Mouse (Mus musculus) heart, embryonic 16.5 days (tissue): ENCODE measurements at regions not wholly inside any gene's neighbourhood (a gene's known extent, or its start where the extent isn't known, plus 50 kb on each side); places are given as distances from the start of the nearest gene placed in this dataset.

Source experiments
- ATAC-seq: fragments of 200-750 bp; cut with Nextera tagmentation; replicated peaks from 2 replicates; pipeline ENCODE4 v1.8.0; 2017; ENCODE audit warnings: moderate number of reproducible peaks; ENCODE audit not compliant: insufficient read depth, low FRiP score; ENCODE audit errors: extremely low read depth
- H3K27ac ChIP-seq: fragments of 300-500 bp; sonication (generic); 2 replicates; pipeline ENCODE4 v1.5.1; 2014; ENCODE audit warnings: mild to moderate bottlenecking, low read length, control low read depth, moderate library complexity
- H3K27me3 ChIP-seq: fragments of 300-500 bp; sonication (generic); 2 replicates; pipeline ENCODE4 v1.6.1; 2014; ENCODE audit warnings: low read length, mixed read lengths; ENCODE audit not compliant: control insufficient read depth, insufficient read depth
- H3K36me3 ChIP-seq: fragments of 300-500 bp; sonication (generic); 2 replicates; pipeline ENCODE4 v1.6.1; 2014; ENCODE audit not compliant: control insufficient read depth, insufficient read depth
- H3K4me1 ChIP-seq: fragments of 300-500 bp; sonication (generic); 2 replicates; pipeline ENCODE4 v1.6.1; 2014; ENCODE audit warnings: low read length, mixed read lengths; ENCODE audit not compliant: control insufficient read depth, insufficient read depth
- H3K4me2 ChIP-seq: fragments of 300-500 bp; sonication (generic); 2 replicates; pipeline ENCODE4 v1.6.1; 2014; ENCODE audit warnings: low read depth, mild to moderate bottlenecking, control low read depth, low read length
- H3K4me3 ChIP-seq: fragments of 300-500 bp; sonication (generic); 2 replicates; pipeline ENCODE4 v1.5.1; 2014; ENCODE audit warnings: mild to moderate bottlenecking, control low read depth, low read length
- H3K9ac ChIP-seq: fragments of 300-500 bp; sonication (generic); 2 replicates; pipeline ENCODE4 v1.6.1; 2014; ENCODE audit warnings: low read length, control low read depth
- H3K9me3 ChIP-seq: fragments of 300-500 bp; sonication (generic); replicated peaks from 2 replicates; pipeline ENCODE4 v1.6.1; 2016; ENCODE audit warnings: low read length; ENCODE audit not compliant: control insufficient read depth
- WGBS: fragments of 180-500 bp; shearing (Covaris S2); extraction: QIAGEN DNeasy Blood & Tissue Kit; methylation state at CpG from one replicate; pipeline ENCODE4 v1.1.7; 2014; 5-methylcytosine and 5-hydroxymethylcytosine counted together

DNA sequence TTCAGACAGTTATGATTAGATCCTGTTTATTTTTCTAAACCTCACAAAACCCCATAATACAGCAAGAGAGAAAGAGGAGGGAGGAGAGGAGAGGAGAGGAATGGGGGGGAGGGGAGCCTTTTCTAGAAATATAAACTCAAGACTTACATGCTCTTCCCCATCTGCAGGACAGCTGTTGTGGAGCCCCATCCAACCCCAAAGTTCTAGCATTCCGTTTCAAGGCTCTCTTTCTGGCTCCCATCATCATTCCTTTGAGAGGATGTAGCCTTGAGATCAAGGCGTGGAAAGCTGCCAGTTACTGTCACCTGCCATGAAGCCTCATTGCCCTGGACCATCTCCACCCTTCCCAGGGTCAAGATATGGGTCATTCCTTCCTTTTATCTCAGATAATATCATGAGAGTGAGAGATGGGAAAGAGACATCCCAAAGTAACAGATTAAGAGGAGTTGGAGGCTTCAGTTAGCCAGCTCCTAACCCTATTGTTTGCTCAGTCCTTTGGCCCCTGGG is 70.8 kb upstream of the Cdon start:
- WGBS = 74% methylated on average over 2 of the region's 2 CpGs
- Histone ChIP-seq H3K4me2 (no peak overlapping the region), H3K27me3 (no peaks in the 10 kb centered on the region), H3K4me1 (peaks cover 25% of the 10 kb centered on the region), H3K27ac (no peak overlapping the region), H3K9ac (no peak overlapping the region), H3K9me3 (no peaks in the 10 kb centered on the region), H3K36me3 (no peaks in the 10 kb centered on the region), H3K4me3 (no peak overlapping the region)
- no peak for ATAC-seq

DNA sequence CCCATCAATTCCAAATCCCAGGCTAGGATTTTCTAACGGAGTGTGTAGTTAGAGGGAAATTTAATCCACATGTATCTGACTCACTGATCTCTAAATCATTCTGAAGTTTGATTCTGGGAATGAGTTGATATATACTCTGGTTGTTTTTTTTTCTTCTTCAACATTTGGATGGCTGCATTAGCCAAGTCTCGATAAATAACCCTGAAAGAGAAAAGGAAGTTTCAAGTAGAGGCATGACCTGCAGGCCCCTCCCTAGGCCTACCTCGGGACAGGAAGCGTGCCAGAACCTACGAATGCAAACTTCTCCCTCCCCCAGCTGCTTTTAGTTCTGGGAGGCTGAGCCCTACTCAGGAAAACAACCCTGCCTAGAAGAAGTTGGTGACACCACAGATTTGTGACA is 69.4 kb upstream of the Cdon start:
- Histone ChIP-seq H3K4me3 (no peak overlapping the region), H3K4me2 (no peak overlapping the region), H3K27me3 (no peaks in the 10 kb centered on the region), H3K4me1 (peaks cover 14% of the 10 kb centered on the region), H3K36me3 (no peaks in the 10 kb centered on the region), H3K9me3 (no peaks in the 10 kb centered on the region), H3K9ac (no peak overlapping the region), H3K27ac (no peak overlapping the region)
- ATAC-seq = no peak
- 68% methylated on average over 5 of the region's 5 CpGs for WGBS

DNA sequence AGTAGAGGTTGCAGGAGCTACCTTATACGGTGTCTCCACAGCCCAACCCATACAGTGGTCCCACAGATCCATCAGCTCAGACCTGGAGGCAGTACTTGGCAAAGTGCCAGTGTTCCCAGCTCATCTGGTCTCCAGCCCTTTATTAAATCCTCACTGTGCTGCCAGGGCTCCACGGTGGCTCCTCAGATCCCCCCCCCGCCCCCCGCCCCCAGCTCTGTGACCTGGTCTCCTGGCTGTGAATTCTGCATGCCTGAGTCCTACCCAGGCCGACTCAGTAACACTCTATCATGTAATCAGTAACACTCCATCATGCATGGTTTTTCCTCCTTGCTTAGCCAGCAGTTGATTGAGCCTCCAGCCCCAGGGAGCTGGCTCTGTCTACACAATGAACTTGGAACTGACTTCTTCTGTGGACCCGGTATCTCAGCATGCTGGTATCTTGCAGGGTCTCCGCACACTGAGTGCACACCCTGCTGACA is 66.2 kb upstream of the Cdon start:
- Histone ChIP-seq H3K4me1 (peaks cover 11% of the 10 kb centered on the region), H3K27ac (peak overlapping the region; percentile 51; the same call in 1 of the 2 replicates), H3K4me2 (no peak overlapping the region), H3K4me3 (no peak overlapping the region), H3K9ac (no peak overlapping the region), H3K9me3 (no peaks in the 10 kb centered on the region), H3K36me3 (no peaks in the 10 kb centered on the region), H3K27me3 (no peaks in the 10 kb centered on the region)
- 34% methylated on average over 7 of the region's 7 CpGs for WGBS
- peak; percentile 77 for ATAC-seq

GRCm38 (mm10) chr9:35359699-35360098 is 61.2 kb upstream of the Cdon start:
- H3K9ac ChIP-seq = no peak overlapping the region
- H3K9me3 ChIP-seq = no peaks in the 10 kb centered on the region
- H3K4me1 ChIP-seq = peaks cover 38% of the 10 kb centered on the region
- H3K36me3 ChIP-seq = no peaks in the 10 kb centered on the region
- no peak overlapping the region for H3K4me3 ChIP-seq
- WGBS = 44% methylated on average over 6 of the region's 6 CpGs
- H3K27me3 ChIP-seq = no peaks in the 10 kb centered on the region
- ATAC-seq = no peak
- peak overlapping the region; percentile 84 for H3K27ac ChIP-seq
- no peak overlapping the region for H3K4me2 ChIP-seq

GRCm38 (mm10) chr9:35360139-35361100 is 60.5 kb upstream of the Cdon start:
- H3K4me3 ChIP-seq = no peak overlapping the region
- no peaks in the 10 kb centered on the region for H3K27me3 ChIP-seq
- WGBS = 13% methylated on average over 6 of the region's 6 CpGs
- H3K4me1 ChIP-seq = peaks cover 32% of the 10 kb centered on the region
- no peaks in the 10 kb centered on the region for H3K36me3 ChIP-seq
- peak overlapping the region; percentile 84 for H3K27ac ChIP-seq
- peak overlapping the region; percentile 31; the same call in 1 of the 2 replicates for H3K9ac ChIP-seq
- peak overlapping the region; percentile 35 for H3K4me2 ChIP-seq
- peak; percentile 71 for ATAC-seq
- H3K9me3 ChIP-seq = no peaks in the 10 kb centered on the region

DNA sequence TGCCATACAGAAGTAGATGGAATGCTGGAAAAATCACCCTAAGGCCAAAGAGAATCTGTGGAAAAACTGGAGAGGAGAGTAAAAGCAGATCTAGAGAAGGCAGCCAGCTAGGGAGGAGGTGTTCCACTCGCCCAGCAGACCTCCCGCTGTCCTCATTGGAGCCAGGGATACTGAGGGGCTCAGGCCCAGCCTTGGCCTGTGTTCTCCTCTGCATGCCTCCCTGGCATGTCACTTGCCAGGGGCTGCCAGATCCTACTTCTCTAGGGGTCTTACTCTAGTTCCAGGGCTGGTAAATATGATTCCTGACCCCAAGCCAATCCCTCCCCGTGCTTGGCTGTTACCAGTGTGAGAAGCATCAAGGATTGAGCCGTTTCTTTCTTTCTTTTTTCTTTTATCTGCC is 59.5 kb upstream of the Cdon start:
- no peak overlapping the region for H3K9ac ChIP-seq
- H3K4me3 ChIP-seq = no peak overlapping the region
- H3K27me3 ChIP-seq = no peaks in the 10 kb centered on the region
- WGBS = 50% methylated on average over 4 of the region's 4 CpGs
- H3K4me2 ChIP-seq = no peak overlapping the region
- no peak for ATAC-seq
- H3K27ac ChIP-seq = 0 out of 2 replicates have a peak overlapping the region, but pooled peaks have one; percentile 84
- peaks cover 32% of the 10 kb centered on the region for H3K4me1 ChIP-seq
- no peaks in the 10 kb centered on the region for H3K9me3 ChIP-seq
- no peaks in the 10 kb centered on the region for H3K36me3 ChIP-seq

- WGBS = 53% methylated on average over 7 of the region's 7 CpGs
- no peak for ATAC-seq
These were observed 58.7 kb upstream of the Cdon start for GRCm38 (mm10) chr9:35362276-35362675.

GRCm38 (mm10) chr9:35363079-35363478 is 57.8 kb upstream of the Cdon start:
- no peak for ATAC-seq
- Histone ChIP-seq H3K9ac (no peak overlapping the region), H3K4me1 (peaks cover 32% of the 10 kb centered on the region), H3K27ac (no peak overlapping the region), H3K36me3 (no peaks in the 10 kb centered on the region), H3K9me3 (no peaks in the 10 kb centered on the region), H3K4me2 (no peak overlapping the region), H3K4me3 (no peak overlapping the region), H3K27me3 (no peaks in the 10 kb centered on the region)
- WGBS = 67% methylated on average over 5 of the region's 5 CpGs

More at GRCm38 (mm10) chr9:35362276-35362675, 58.7 kb upstream of the Cdon start:
- Histone ChIP-seq H3K36me3 (no peaks in the 10 kb centered on the region), H3K27ac (no peak overlapping the region), H3K9ac (no peak overlapping the region), H3K4me1 (peaks cover 32% of the 10 kb centered on the region), H3K27me3 (no peaks in the 10 kb centered on the region), H3K4me2 (no peak overlapping the region), H3K9me3 (no peaks in the 10 kb centered on the region), H3K4me3 (no peak overlapping the region)

- 0 out of 2 replicates have a peak, but pooled peaks have one; percentile 12 for ATAC-seq
- H3K9ac ChIP-seq = no peak overlapping the region
- peaks cover 32% of the 10 kb centered on the region for H3K4me1 ChIP-seq
- no peak overlapping the region for H3K27ac ChIP-seq
- H3K9me3 ChIP-seq = no peaks in the 10 kb centered on the region
- 27% methylated on average over 4 of the region's 4 CpGs for WGBS
- H3K4me2 ChIP-seq = no peak overlapping the region
- H3K4me3 ChIP-seq = no peak overlapping the region
- no peaks in the 10 kb centered on the region for H3K36me3 ChIP-seq
- H3K27me3 ChIP-seq = no peaks in the 10 kb centered on the region
These were observed 57.0 kb upstream of the Cdon start for GRCm38 (mm10) chr9:35363936-35364335.
